In the genomic region with DNA sequence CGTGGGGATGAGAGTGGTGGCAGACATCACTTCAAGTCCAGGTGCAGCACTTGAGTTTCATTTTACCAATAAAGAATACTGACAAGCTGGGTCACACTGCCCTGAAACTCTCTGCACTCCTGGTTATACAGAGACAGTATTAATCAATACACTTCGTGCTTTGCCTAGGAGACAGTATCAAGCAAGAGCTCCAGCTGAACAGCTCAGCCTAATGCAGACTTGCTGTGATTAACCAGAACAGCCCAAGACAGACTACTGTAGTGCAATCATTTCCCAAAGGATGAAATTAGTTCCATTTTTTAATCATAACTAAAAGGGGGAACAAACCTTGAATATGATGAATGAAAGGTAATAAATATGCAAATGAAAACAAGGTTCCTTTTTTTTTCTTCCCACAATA, we compare ENCODE assay signal across 32 mouse cellular contexts.
"Had no signal": no experiment of that assay in that cellular context is flagged by ENCODE, and none has a peak within 500 bp of the region (broad histone marks: within the 10 kb centered on the region; RNA-seq: fewer than 3 reads in every experiment).

No protein-coding gene starts in this region.

- H3K4me2 ChIP-seq: heart, embryonic 11.5 days; heart, embryonic 12.5 days; heart, embryonic 13.5 days; heart, embryonic 15.5 days; hindbrain, embryonic 12.5 days; intestine, embryonic 15.5 days; kidney, embryonic 15.5 days had no signal

- H3K4me3 ChIP-seq: heart, embryonic 10.5 days; heart, embryonic 12.5 days; heart, embryonic 13.5 days; heart, embryonic 15.5 days; hindbrain, embryonic 10.5 days; hindbrain, embryonic 12.5 days; intestine, embryonic 15.5 days; kidney, embryonic 15.5 days; layer of hippocampus, adult 2 months; left cerebral cortex, adult 2 months had no signal

- H3K4me1 ChIP-seq: heart, embryonic 10.5 days; heart, embryonic 12.5 days; heart, embryonic 13.5 days; heart, embryonic 15.5 days; hindbrain, embryonic 10.5 days; hindbrain, embryonic 12.5 days; intestine, embryonic 15.5 days; kidney, embryonic 15.5 days had no signal

- H3K9me3 ChIP-seq: heart, embryonic 10.5 days; heart, embryonic 12.5 days; heart, embryonic 13.5 days; heart, embryonic 15.5 days; hindbrain, embryonic 10.5 days; hindbrain, embryonic 12.5 days; intestine, embryonic 15.5 days; kidney, embryonic 15.5 days had no signal

- H3K27ac ChIP-seq: heart, embryonic 10.5 days; heart, embryonic 13.5 days; heart, embryonic 15.5 days; hindbrain, embryonic 10.5 days; hindbrain, embryonic 12.5 days; hindbrain, postnatal 0 days; intestine, embryonic 15.5 days; kidney, embryonic 15.5 days; kidney, postnatal 0 days; layer of hippocampus, adult 2 months; left cerebral cortex, adult 2 months had no signal

- H3K9ac ChIP-seq: heart, embryonic 12.5 days; heart, embryonic 13.5 days; heart, embryonic 15.5 days; hindbrain, embryonic 12.5 days; intestine, embryonic 15.5 days; kidney, embryonic 15.5 days had no signal

- DNase-seq: heart, postnatal 10 days; heart, postnatal 14 days; heart, postnatal 36 days; heart, postnatal 4 days; kidney, adult 11 months; kidney, adult 18-20 months; kidney, adult 2 months; kidney, adult 8-10 months; kidney, adult 9 months; kidney, postnatal 10 days; kidney, postnatal 14 days; kidney, postnatal 25 days; kidney, postnatal 36 days; kidney, postnatal 4 days; layer of hippocampus, adult 9-11 months; layer of hippocampus, postnatal 36 days had no signal

- H3K36me3 ChIP-seq: heart, embryonic 10.5 days; heart, embryonic 12.5 days; heart, embryonic 13.5 days; heart, embryonic 15.5 days; hindbrain, embryonic 10.5 days; hindbrain, embryonic 12.5 days; intestine, embryonic 15.5 days; kidney, embryonic 15.5 days had no signal

- ATAC-seq: hindbrain, postnatal 0 days; inflammation-experienced regulatory T-cells, adult 6 months; intestine, embryonic 15.5 days; intestine, embryonic 16.5 days; intestine, postnatal 0 days had no signal
